Mouse (Mus musculus) bone marrow, adult 2 months (tissue): Measurements from ENCODE around the gene Eid3. TPM values are rescaled to one million over a fixed set of nuclear protein-coding genes. Genes with fewer than 3 reads are reported as not detected.

Experiments
- H3K27ac ChIP-seq: fragments of 200-500 bp; 2 replicates; pipeline ENCODE4 v1.5.1; 2012; ENCODE audit warnings: low read depth, mild to moderate bottlenecking, control low read depth, inconsistent platforms, low read length; ENCODE audit not compliant: control insufficient read depth, poor library complexity, insufficient read depth
- H3K4me1 ChIP-seq: fragments of 200-500 bp; 2 replicates; pipeline ENCODE4 v1.6.1; 2011; ENCODE audit warnings: low read length; ENCODE audit not compliant: control insufficient read depth, insufficient read depth
- H3K4me3 ChIP-seq: fragments of 200-500 bp; replicated peaks from 2 replicates; pipeline ENCODE3; 2011; ENCODE audit warnings: mild to moderate bottlenecking, low read depth, low read length, control low read depth; ENCODE audit not compliant: control insufficient read depth
- CTCF ChIP-seq: fragments of 200-500 bp; IDR thresholded peaks from 2 replicates; pipeline ENCODE4 v1.5.1; 2011; ENCODE audit warnings: low read length, control low read depth; ENCODE audit not compliant: control insufficient read depth, insufficient read depth
- POLR2A ChIP-seq: fragments of 200-500 bp; IDR thresholded peaks from 2 replicates; pipeline ENCODE4 v1.6.1; 2011; ENCODE audit warnings: low read depth, mild to moderate bottlenecking, control low read depth, low read length, borderline replicate concordance; ENCODE audit not compliant: control insufficient read depth
- WGBS: fragments of 180-500 bp; shearing (Covaris S2); methylation state at CpG from one replicate; pipeline ENCODE4 v1.1.7; 2018; 5-methylcytosine and 5-hydroxymethylcytosine counted together
- polyA plus RNA-seq: library from polyadenylated mRNA; stranded (reverse); fragments of >200 nt; gene quantifications from 2 replicates; pipeline ENCODE4 v1.2.4, GENCODE M21; 2011; ENCODE audit warnings: low replicate concordance; ENCODE audit not compliant: missing spikeins, insufficient read depth, insufficient read length

Gene Eid3
- 2.0 and 5.8 TPM in 2 replicates for polyA plus RNA-seq

- 15% methylated on average over 9 of the region's 9 CpGs for WGBS
- Histone ChIP-seq H3K27ac (peak within 1 kb of the TSS; percentile 60), H3K4me1 (peaks cover 4% of the 10 kb centered on the region), H3K4me3 (peak within 1 kb of the TSS; percentile 22)
- TF ChIP-seq CTCF: no peak
- no peak for TF ChIP-seq POLR2A
Measured at GRCm38 (mm10) chr10:82866356-82866755, at the start of gene Eid3. Gene Eid3 (plus strand): TSS chr10:82866626.

- 86% methylated on average over 3 of the region's 3 CpGs for WGBS
- Histone ChIP-seq H3K4me1 (no peaks in the 10 kb centered on the region; the same call in 1 of the 2 replicates), H3K4me3 (no peak overlapping the region), H3K27ac (no peak overlapping the region)
- TF ChIP-seq CTCF (no peak), POLR2A (no peak)
Measured at GRCm38 (mm10) chr10:82817514-82817913, 48.9 kb upstream of the Eid3 start.

GRCm38 (mm10) chr10:82817936-82818335, 48.5 kb upstream of the Eid3 start:
- no peak for TF ChIP-seq POLR2A
- TF ChIP-seq CTCF: no peak
- Histone ChIP-seq H3K4me1 (no peaks in the 10 kb centered on the region; the same call in 1 of the 2 replicates), H3K4me3 (no peak overlapping the region), H3K27ac (no peak overlapping the region)
- WGBS: 22% methylated on average over 9 of the region's 9 CpGs

GRCm38 (mm10) chr10:82818661-82819060, 47.8 kb upstream of the Eid3 start:
- no peak overlapping the region for H3K27ac ChIP-seq
- 48% methylated on average over 6 of the region's 6 CpGs for WGBS
- no peak overlapping the region for H3K4me3 ChIP-seq
- H3K4me1 ChIP-seq: no peaks in the 10 kb centered on the region; the same call in 1 of the 2 replicates
- TF ChIP-seq CTCF: no peak
- no peak for TF ChIP-seq POLR2A

- Histone ChIP-seq H3K27ac (no peak overlapping the region), H3K4me3 (no peak overlapping the region), H3K4me1 (no peaks in the 10 kb centered on the region)
- WGBS: 82% methylated on average over 14 of the region's 14 CpGs
- no peak for TF ChIP-seq CTCF
- TF ChIP-seq POLR2A: no peak
Measured at GRCm38 (mm10) chr10:82823108-82823778, 43.2 kb upstream of the Eid3 start.

- no peak for TF ChIP-seq CTCF
- no peak for TF ChIP-seq POLR2A
- 85% methylated on average over 5 of the region's 5 CpGs for WGBS
- H3K27ac ChIP-seq: no peak overlapping the region
- H3K4me3 ChIP-seq: no peak overlapping the region
- no peaks in the 10 kb centered on the region for H3K4me1 ChIP-seq
Measured at GRCm38 (mm10) chr10:82823779-82824177, 42.6 kb upstream of the Eid3 start.

- Histone ChIP-seq H3K4me3 (no peak overlapping the region), H3K4me1 (no peaks in the 10 kb centered on the region), H3K27ac (no peak overlapping the region)
- TF ChIP-seq CTCF: no peak
- TF ChIP-seq POLR2A: no peak
- WGBS: 80% methylated on average over 10 of the region's 10 CpGs
Measured at GRCm38 (mm10) chr10:82824541-82824940, 41.9 kb upstream of the Eid3 start.

GRCm38 (mm10) chr10:82826516-82826915, 39.9 kb upstream of the Eid3 start:
- WGBS: 65% methylated on average over 6 of the region's 6 CpGs
- Histone ChIP-seq H3K4me3 (no peak overlapping the region), H3K27ac (no peak overlapping the region), H3K4me1 (no peaks in the 10 kb centered on the region)
- TF ChIP-seq POLR2A (no peak), CTCF (no peak)

GRCm38 (mm10) chr10:82833926-82834325, 32.5 kb upstream of the Eid3 start, which contains the start of gene Txnrd1:
Gene Txnrd1 (plus strand): TSS chr10:82833951.
- WGBS: 86% methylated on average over 9 of the region's 9 CpGs
- TF ChIP-seq POLR2A (no peak), CTCF (no peak)
- Histone ChIP-seq H3K4me1 (no peaks in the 10 kb centered on the region), H3K27ac (no peak within 1 kb of the TSS), H3K4me3 (no peak within 1 kb of the TSS)
